Mouse (Mus musculus): ENCODE data around the gene Hnrnpf.

Hnrnpf gene

GRCm38 (mm10) chr6:117881229-117881628, 18.9 kb upstream of the Hnrnpf start:
- peak; percentile 38 for DNase-seq (ENCODE audit: low read depth, low spot score)
- no peaks in the 10 kb centered on the region for H3K36me3 ChIP-seq (ENCODE audit: control insufficient read depth, insufficient read depth, low read length, poor library complexity, severe bottlenecking)
- H3K27me3 ChIP-seq (ENCODE audit: control insufficient read depth, insufficient read depth, low read length, poor library complexity, severe bottlenecking) = no peaks in the 10 kb centered on the region

GRCm38 (mm10) chr6:117881997-117882396, 18.1 kb upstream of the Hnrnpf start:
- Histone ChIP-seq H3K27me3 (ENCODE audit: control insufficient read depth, insufficient read depth, low read length, poor library complexity, severe bottlenecking) (no peaks in the 10 kb centered on the region), H3K36me3 (ENCODE audit: control insufficient read depth, insufficient read depth, low read length, poor library complexity, severe bottlenecking) (no peaks in the 10 kb centered on the region)
- no peak for DNase-seq (ENCODE audit: low read depth, low spot score)

GRCm38 (mm10) chr6:117885943-117886342, 14.2 kb upstream of the Hnrnpf start:
- no peaks in the 10 kb centered on the region for H3K36me3 ChIP-seq (ENCODE audit: control insufficient read depth, insufficient read depth, low read length, poor library complexity, severe bottlenecking)
- no peak for DNase-seq (ENCODE audit: low read depth, low spot score)
- no peaks in the 10 kb centered on the region for H3K27me3 ChIP-seq (ENCODE audit: control insufficient read depth, insufficient read depth, low read length, poor library complexity, severe bottlenecking)

GRCm38 (mm10) chr6:117888032-117888431, 12.1 kb upstream of the Hnrnpf start:
- DNase-seq (ENCODE audit: low read depth, low spot score) = no peak
- H3K27me3 ChIP-seq (ENCODE audit: control insufficient read depth, insufficient read depth, low read length, poor library complexity, severe bottlenecking) = no peaks in the 10 kb centered on the region
- no peaks in the 10 kb centered on the region for H3K36me3 ChIP-seq (ENCODE audit: control insufficient read depth, insufficient read depth, low read length, poor library complexity, severe bottlenecking)

GRCm38 (mm10) chr6:117888642-117889096, 11.5 kb upstream of the Hnrnpf start:
- no peaks in the 10 kb centered on the region for H3K27me3 ChIP-seq (ENCODE audit: control insufficient read depth, insufficient read depth, low read length, poor library complexity, severe bottlenecking)
- DNase-seq (ENCODE audit: low read depth, low spot score) = no peak
- H3K36me3 ChIP-seq (ENCODE audit: control insufficient read depth, insufficient read depth, low read length, poor library complexity, severe bottlenecking) = no peaks in the 10 kb centered on the region

- no peaks in the 10 kb centered on the region for H3K36me3 ChIP-seq (ENCODE audit: control insufficient read depth, insufficient read depth, low read length, poor library complexity, severe bottlenecking)
- no peaks in the 10 kb centered on the region for H3K27me3 ChIP-seq (ENCODE audit: control insufficient read depth, insufficient read depth, low read length, poor library complexity, severe bottlenecking)
- peak; percentile 71 for DNase-seq (ENCODE audit: low read depth, low spot score)
Observed at GRCm38 (mm10) chr6:117890257-117890656, 9.9 kb upstream of the Hnrnpf start.

- Histone ChIP-seq H3K27me3 (ENCODE audit: control insufficient read depth, insufficient read depth, low read length, poor library complexity, severe bottlenecking) (no peaks in the 10 kb centered on the region), H3K36me3 (ENCODE audit: control insufficient read depth, insufficient read depth, low read length, poor library complexity, severe bottlenecking) (no peaks in the 10 kb centered on the region)
- peak; percentile 65 for DNase-seq (ENCODE audit: low read depth, low spot score)
Observed at GRCm38 (mm10) chr6:117891369-117892160, 8.6 kb upstream of the Hnrnpf start.

- Histone ChIP-seq H3K27me3 (ENCODE audit: control insufficient read depth, insufficient read depth, low read length, poor library complexity, severe bottlenecking) (no peaks in the 10 kb centered on the region), H3K36me3 (ENCODE audit: control insufficient read depth, insufficient read depth, low read length, poor library complexity, severe bottlenecking) (no peaks in the 10 kb centered on the region)
- DNase-seq (ENCODE audit: low read depth, low spot score) = peak; percentile 42
Observed at GRCm38 (mm10) chr6:117892386-117892785, 7.7 kb upstream of the Hnrnpf start.

GRCm38 (mm10) chr6:117893435-117893834, 6.7 kb upstream of the Hnrnpf start:
- no peaks in the 10 kb centered on the region for H3K27me3 ChIP-seq (ENCODE audit: control insufficient read depth, insufficient read depth, low read length, poor library complexity, severe bottlenecking)
- no peak for DNase-seq (ENCODE audit: low read depth, low spot score)

GRCm38 (mm10) chr6:117897800-117898199, 2.3 kb upstream of the Hnrnpf start:
- no peaks in the 10 kb centered on the region for H3K36me3 ChIP-seq (ENCODE audit: control insufficient read depth, insufficient read depth, low read length, poor library complexity, severe bottlenecking)
- no peaks in the 10 kb centered on the region for H3K27me3 ChIP-seq (ENCODE audit: control insufficient read depth, insufficient read depth, low read length, poor library complexity, severe bottlenecking)
- no peak for DNase-seq (ENCODE audit: low read depth, low spot score)

More at GRCm38 (mm10) chr6:117893435-117893834, 6.7 kb upstream of the Hnrnpf start:
- no peaks in the 10 kb centered on the region for H3K36me3 ChIP-seq (ENCODE audit: control insufficient read depth, insufficient read depth, low read length, poor library complexity, severe bottlenecking)

GRCm38 (mm10) chr6:117901510-117902402, 1.6 kb downstream of the Hnrnpf start:
- DNase-seq (ENCODE audit: low read depth, low spot score) = no peak
- H3K27me3 ChIP-seq (ENCODE audit: control insufficient read depth, insufficient read depth, low read length, poor library complexity, severe bottlenecking) = no peaks in the 10 kb centered on the region
- H3K36me3 ChIP-seq (ENCODE audit: control insufficient read depth, insufficient read depth, low read length, poor library complexity, severe bottlenecking) = peaks cover 1% of the 10 kb centered on the region; the same call in 1 of the 2 replicates

- no peaks in the 10 kb centered on the region for H3K27me3 ChIP-seq (ENCODE audit: control insufficient read depth, insufficient read depth, low read length, poor library complexity, severe bottlenecking)
- DNase-seq (ENCODE audit: low read depth, low spot score) = no peak
- peaks cover 1% of the 10 kb centered on the region; the same call in 1 of the 2 replicates for H3K36me3 ChIP-seq (ENCODE audit: control insufficient read depth, insufficient read depth, low read length, poor library complexity, severe bottlenecking)
Observed at GRCm38 (mm10) chr6:117902556-117902955, 2.4 kb downstream of the Hnrnpf start.

- H3K36me3 ChIP-seq (ENCODE audit: control insufficient read depth, insufficient read depth, low read length, poor library complexity, severe bottlenecking) = peaks cover 1% of the 10 kb centered on the region; the same call in 1 of the 2 replicates
- no peaks in the 10 kb centered on the region for H3K27me3 ChIP-seq (ENCODE audit: control insufficient read depth, insufficient read depth, low read length, poor library complexity, severe bottlenecking)
- no peak for DNase-seq (ENCODE audit: low read depth, low spot score)
Observed at GRCm38 (mm10) chr6:117903836-117904235, 3.7 kb downstream of the Hnrnpf start.

- DNase-seq (ENCODE audit: low read depth, low spot score) = no peak
Observed at GRCm38 (mm10) chr6:117905260-117905930, 5.3 kb downstream of the Hnrnpf start.

More at GRCm38 (mm10) chr6:117905260-117905930, 5.3 kb downstream of the Hnrnpf start:
- peaks cover 1% of the 10 kb centered on the region; the same call in 1 of the 2 replicates for H3K36me3 ChIP-seq (ENCODE audit: control insufficient read depth, insufficient read depth, low read length, poor library complexity, severe bottlenecking)
- H3K27me3 ChIP-seq (ENCODE audit: control insufficient read depth, insufficient read depth, low read length, poor library complexity, severe bottlenecking) = no peaks in the 10 kb centered on the region

Measured in splenic B cell, adult 2 months (primary cell).